Mouse (Mus musculus) heart, embryonic 14.5 days (tissue): ENCODE measurements at regions not wholly inside any gene's neighbourhood (a gene's known extent, or its start where the extent isn't known, plus 50 kb on each side); places are given as distances from the start of the nearest gene placed in this dataset.

Source experiments
- ATAC-seq: fragments of 200-750 bp; cut with Nextera tagmentation; 2 replicates; pipeline ENCODE4 v1.8.0; 2017; ENCODE audit warnings: low read depth, moderate TSS enrichment; ENCODE audit not compliant: insufficient number of reproducible peaks, insufficient read depth, low FRiP score
- H3K27ac ChIP-seq, 2 experiments: fragments of 200-500 bp in 1 of 2; fragments of 300-500 bp in 1 of 2; sonication (generic) in 1 of 2; replicated peaks in 1 of 2; 2 replicates each; pipeline ENCODE4 v1.5.1; 2012 to 2014; ENCODE audit warnings: low read depth in 2 of 2, low read length in 2 of 2, control low read depth in 1 of 2, mild to moderate bottlenecking in 1 of 2, mixed read lengths in 1 of 2; ENCODE audit not compliant: control insufficient read depth in 1 of 2, insufficient read depth in 1 of 2
- H3K27me3 ChIP-seq: fragments of 300-500 bp; sonication (generic); 2 replicates; pipeline ENCODE4 v1.6.1; 2014; ENCODE audit warnings: mild to moderate bottlenecking, low read length, control low read depth; ENCODE audit not compliant: control insufficient read depth, insufficient read depth
- H3K36me3 ChIP-seq: fragments of 300-500 bp; sonication (generic); 2 replicates; pipeline ENCODE4 v1.6.1; 2014; ENCODE audit warnings: mild to moderate bottlenecking, control low read depth, low read length, mixed read lengths; ENCODE audit not compliant: control insufficient read depth, insufficient read depth
- H3K4me1 ChIP-seq, 2 experiments: fragments of 200-500 bp in 1 of 2; fragments of 300-500 bp in 1 of 2; sonication (generic) in 1 of 2; 2 replicates each; pipeline ENCODE4 v1.6.1; 2012 to 2014; ENCODE audit warnings: low read length in 2 of 2, control low read depth in 1 of 2, mixed read lengths in 1 of 2; ENCODE audit not compliant: control insufficient read depth in 2 of 2, insufficient read depth in 2 of 2
- H3K4me2 ChIP-seq: fragments of 300-500 bp; sonication (generic); 2 replicates; pipeline ENCODE4 v1.6.1; 2014; ENCODE audit warnings: mild to moderate bottlenecking, low read length
- H3K4me3 ChIP-seq, 2 experiments: fragments of 200-500 bp in 1 of 2; fragments of 300-500 bp in 1 of 2; sonication (generic) in 1 of 2; 2 replicates each; pipeline ENCODE4 v1.5.1; 2012 to 2014; ENCODE audit warnings: low read length in 2 of 2, mild to moderate bottlenecking in 2 of 2, control low read depth in 1 of 2, low read depth in 1 of 2, moderate library complexity in 1 of 2; ENCODE audit not compliant: control insufficient read depth in 1 of 2, insufficient read depth in 1 of 2
- H3K9ac ChIP-seq: fragments of 300-500 bp; sonication (generic); 2 replicates; pipeline ENCODE4 v1.6.1; 2014; ENCODE audit warnings: mild to moderate bottlenecking, low read length
- H3K9me3 ChIP-seq: fragments of 300-500 bp; sonication (generic); 2 replicates; pipeline ENCODE4 v1.6.1; 2016; ENCODE audit warnings: low read length, control low read depth; ENCODE audit not compliant: control insufficient read depth
- WGBS: fragments of 180-500 bp; shearing (Covaris S2); extraction: QIAGEN DNeasy Blood & Tissue Kit; methylation state at CpG from one replicate; pipeline ENCODE4 v1.1.7; 2014; 5-methylcytosine and 5-hydroxymethylcytosine counted together

DNA sequence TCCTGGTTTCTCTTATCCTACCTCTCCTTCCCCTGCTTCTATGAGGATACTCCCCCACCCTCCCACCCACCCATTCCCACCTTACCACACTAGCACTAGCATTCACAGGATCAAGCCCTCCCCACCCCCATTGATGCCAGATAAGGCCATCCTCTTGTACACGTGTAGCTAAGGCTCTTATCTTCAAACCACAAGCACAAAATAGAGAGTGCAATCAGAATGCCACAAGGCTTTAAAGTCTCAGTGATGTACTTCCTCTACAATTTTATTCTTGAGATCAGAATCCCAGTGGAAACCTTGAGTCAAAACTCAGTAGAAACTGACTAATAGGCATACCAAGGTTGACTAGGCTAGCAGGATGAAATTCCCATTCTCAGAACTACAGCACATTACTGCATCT, 348.4 kb downstream of the Speer2 start:
- Histone ChIP-seq H3K27me3 (no peaks in the 10 kb centered on the region), H3K9me3 (no peaks in the 10 kb centered on the region), H3K27ac (no peak overlapping the region), H3K4me2 (no peak overlapping the region), H3K9ac (no peak overlapping the region), H3K36me3 (no peaks in the 10 kb centered on the region), H3K4me1 (no peaks in the 10 kb centered on the region), H3K4me3 (no peak overlapping the region)
- ATAC-seq: no peak
- 0% methylated on average over 1 of the region's 1 CpGs for WGBS

DNA sequence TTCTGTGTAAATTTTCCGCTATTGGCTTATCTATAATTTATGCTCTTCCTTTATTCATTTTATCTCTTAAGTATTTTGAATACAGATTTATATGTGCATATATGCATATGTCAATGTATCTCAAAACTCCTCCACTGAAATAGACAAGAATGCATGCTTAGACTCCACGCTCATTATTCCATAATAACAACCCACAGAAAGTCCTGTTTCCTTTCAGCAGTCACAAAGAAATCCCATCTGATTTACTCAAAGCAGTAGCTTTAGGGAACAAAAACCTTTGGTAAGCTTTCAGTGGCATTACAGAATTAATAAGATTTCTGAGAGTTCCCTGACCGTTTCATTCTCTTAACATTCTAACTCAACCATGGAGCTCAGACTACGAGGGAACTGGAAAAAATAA, 386.2 kb downstream of the Speer2 start:
- Histone ChIP-seq H3K4me1 (no peaks in the 10 kb centered on the region), H3K27ac (no peak overlapping the region), H3K36me3 (no peaks in the 10 kb centered on the region), H3K9ac (no peak overlapping the region), H3K4me2 (no peak overlapping the region), H3K4me3 (no peak overlapping the region), H3K9me3 (no peaks in the 10 kb centered on the region), H3K27me3 (no peaks in the 10 kb centered on the region)
- WGBS: 73% methylated on average over 4 of the region's 4 CpGs
- no peak for ATAC-seq

DNA sequence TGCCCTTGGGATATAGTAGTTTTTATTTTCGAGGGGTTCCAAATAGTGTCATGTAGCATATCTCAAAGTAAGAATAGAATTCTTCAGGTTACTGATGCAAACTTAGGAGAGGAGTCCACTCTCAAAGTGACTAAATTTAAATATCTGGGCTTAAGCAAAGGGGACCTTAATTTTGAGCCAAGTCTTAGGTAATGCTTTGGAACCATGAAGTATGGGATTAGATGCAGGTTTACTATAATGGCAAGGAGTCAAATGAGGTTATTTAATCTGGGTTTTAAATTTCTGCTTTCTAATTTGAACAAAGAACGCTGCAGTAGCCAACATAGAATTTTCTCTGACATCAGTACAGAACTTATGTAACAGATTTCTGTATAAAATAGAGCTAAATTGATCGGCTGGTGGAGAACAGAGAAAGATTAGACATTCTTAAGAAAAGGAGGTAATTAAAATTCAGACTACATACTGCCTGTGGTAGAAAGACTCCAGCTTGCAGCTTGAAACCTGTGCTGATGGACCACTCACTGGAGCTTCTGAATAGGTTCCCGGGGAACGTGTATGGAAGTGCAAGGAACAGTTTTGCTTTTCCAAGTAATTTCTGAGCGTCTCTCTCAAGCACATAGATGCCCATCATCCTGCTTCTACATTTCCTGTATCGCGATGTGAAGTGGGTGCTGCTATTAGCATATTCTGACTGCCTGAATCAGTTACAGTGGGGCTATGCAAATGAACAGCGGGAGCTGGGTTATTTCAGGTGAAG, 394.3 kb downstream of the Speer2 start:
- no peak overlapping the region for H3K27ac ChIP-seq
- no peak overlapping the region for H3K9ac ChIP-seq
- no peaks in the 10 kb centered on the region for H3K4me1 ChIP-seq
- H3K27me3 ChIP-seq: no peaks in the 10 kb centered on the region
- 33% methylated on average over 9 of the region's 9 CpGs for WGBS
- H3K9me3 ChIP-seq: no peaks in the 10 kb centered on the region
- H3K4me3 ChIP-seq: peak overlapping the region in 1 of 2 experiments; percentile 9; a peak in 2 of 4 replicates
- no peak for ATAC-seq
- peak overlapping the region; percentile 48 for H3K4me2 ChIP-seq
- H3K36me3 ChIP-seq: no peaks in the 10 kb centered on the region

DNA sequence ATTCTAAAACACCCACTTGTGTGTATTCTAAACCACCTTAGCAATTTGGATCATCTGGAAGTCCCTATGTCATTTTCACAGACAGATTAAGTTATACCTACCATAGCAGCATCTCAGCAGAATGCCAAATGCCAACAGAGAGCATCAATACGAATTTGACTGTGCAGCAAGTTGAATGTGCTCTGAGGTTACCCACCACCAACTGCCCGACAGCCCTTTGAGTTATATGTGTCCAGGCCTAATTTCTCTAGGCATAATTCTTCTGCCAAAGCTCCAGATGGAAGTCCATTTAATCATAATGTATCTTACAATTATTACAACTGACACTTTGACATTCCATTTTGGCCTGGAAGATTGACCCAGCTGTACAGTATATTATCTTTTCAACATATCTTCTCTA, 404.4 kb downstream of the Speer2 start:
- no peak for ATAC-seq
- H3K9me3 ChIP-seq: no peaks in the 10 kb centered on the region
- no peaks in the 10 kb centered on the region for H3K36me3 ChIP-seq
- H3K4me3 ChIP-seq: no peak overlapping the region
- H3K4me2 ChIP-seq: no peak overlapping the region
- no peaks in the 10 kb centered on the region for H3K27me3 ChIP-seq
- no peak overlapping the region for H3K9ac ChIP-seq
- no peak overlapping the region for H3K27ac ChIP-seq
- 72% methylated on average over 2 of the region's 2 CpGs for WGBS
- H3K4me1 ChIP-seq: no peaks in the 10 kb centered on the region

DNA sequence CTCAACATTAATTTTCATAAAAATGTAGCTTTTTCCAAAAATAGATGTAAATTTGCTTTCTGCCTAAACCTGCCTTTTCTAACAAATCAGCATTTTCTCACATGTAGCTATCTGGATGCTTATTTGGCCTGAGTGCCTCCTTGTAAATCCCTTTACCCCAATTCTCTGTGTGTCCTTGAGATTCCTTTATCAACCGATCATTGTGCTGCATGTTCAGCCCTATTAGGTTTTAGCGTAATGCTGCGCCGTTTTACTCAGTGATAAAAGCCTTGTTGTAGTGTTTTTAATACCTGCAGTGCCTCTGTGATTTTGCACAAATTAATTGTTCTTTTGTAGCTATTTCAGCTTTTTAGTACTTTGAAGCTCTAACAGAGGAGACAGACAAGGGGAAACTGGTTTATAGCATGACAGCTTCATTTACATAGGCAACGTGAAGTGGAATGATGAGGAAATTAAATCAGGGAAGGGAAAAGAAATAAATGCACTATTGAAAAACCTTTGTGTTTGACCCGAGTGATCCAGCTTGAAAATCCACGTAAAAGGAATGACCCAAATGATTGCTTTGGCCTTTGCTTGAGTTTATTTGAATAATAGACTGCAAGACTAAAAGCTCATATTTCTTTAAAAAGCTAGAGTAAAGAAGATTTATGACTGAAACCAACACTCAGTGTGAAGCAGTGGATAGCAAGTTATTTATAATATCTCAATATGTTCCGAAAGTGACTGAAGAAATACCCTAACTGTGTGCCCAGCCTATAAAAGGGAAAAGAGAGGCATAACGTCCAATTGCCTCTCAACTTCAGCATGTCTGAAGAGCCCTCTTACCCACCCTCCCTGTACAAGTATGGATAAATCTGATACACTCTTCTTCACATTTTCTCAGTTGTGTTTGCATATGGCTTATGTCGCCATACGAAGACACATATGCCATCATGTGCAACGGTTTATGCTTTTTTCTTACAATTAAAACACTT, 438.6 kb downstream of the Speer2 start:
- H3K4me3 ChIP-seq: no peak overlapping the region
- no peaks in the 10 kb centered on the region for H3K4me1 ChIP-seq
- H3K9ac ChIP-seq: no peak overlapping the region
- WGBS: 80% methylated on average over 12 of the region's 12 CpGs
- no peaks in the 10 kb centered on the region for H3K36me3 ChIP-seq
- no peak overlapping the region for H3K4me2 ChIP-seq
- ATAC-seq: no peak
- H3K9me3 ChIP-seq: no peaks in the 10 kb centered on the region
- no peak overlapping the region for H3K27ac ChIP-seq
- no peaks in the 10 kb centered on the region for H3K27me3 ChIP-seq
